Mouse (Mus musculus) left cerebral cortex, postnatal 10 days (tissue): Measurements from ENCODE around the gene Pam16. TPM values are rescaled to one million over a fixed set of nuclear protein-coding genes. Genes with fewer than 3 reads are reported as not detected.

ENCODE experiments used
- DNase-seq, 2 experiments: peaks; one replicate each; pipeline ENCODE4 v3.0.0; 2021 to 2022; ENCODE audit warnings: low spot score in 2 of 2, mixed read lengths in 1 of 2; ENCODE audit errors: extremely low spot score in 1 of 2
- intact Hi-C: fragments of 180-260 bp; cut with DNase I; formaldehyde crosslinking; loops from one replicate; pipeline ENCODE4 v1.15.1; 2025
- total RNA-seq, 2 experiments: library from RNA; stranded (reverse); gene quantifications; 2 replicates each; pipeline ENCODE4 v1.2.3; 2021

Pam16 gene
- total RNA-seq, 2 experiments from 2014 or later = 78.2 to 86.0 TPM

GRCm38 (mm10) chr16:4648416-4649023, 23.7 kb upstream of the Pam16 start:
- no peak for DNase-seq
- intact Hi-C loops = no loop called here

GRCm38 (mm10) chr16:4647651-4648141, 22.9 kb upstream of the Pam16 start:
- intact Hi-C loops = no loop called here
- peak in 1 of 2 experiments; percentile 70 for DNase-seq

- intact Hi-C loops = no loop called here
- no peak for DNase-seq
Measured at GRCm38 (mm10) chr16:4646831-4647230, 22.0 kb upstream of the Pam16 start.

- intact Hi-C loops = no loop called here
- DNase-seq = peak in 1 of 2 experiments; percentile 8
Measured at GRCm38 (mm10) chr16:4645867-4646266, 21.1 kb upstream of the Pam16 start.

GRCm38 (mm10) chr16:4643670-4644419, 19.1 kb upstream of the Pam16 start:
- intact Hi-C loops = no loop called here
- DNase-seq = peak; percentile 76 to 84

- intact Hi-C loops = no loop called here
- DNase-seq = peak in 1 of 2 experiments; percentile 34
Measured at GRCm38 (mm10) chr16:4642937-4643336, 18.1 kb upstream of the Pam16 start.

- intact Hi-C loops = no loop called here
- peak; percentile 33 to 82 for DNase-seq
Measured at GRCm38 (mm10) chr16:4642190-4642589, 17.4 kb upstream of the Pam16 start.

- peak in 1 of 2 experiments; percentile 70 for DNase-seq
- intact Hi-C loops = no loop called here
Measured at GRCm38 (mm10) chr16:4641119-4641838, 16.5 kb upstream of the Pam16 start.

GRCm38 (mm10) chr16:4640267-4641005, 15.6 kb upstream of the Pam16 start:
- peak in 1 of 2 experiments; percentile 32 for DNase-seq
- intact Hi-C loops = no loop called here

- DNase-seq = peak; percentile 68 to 92
- intact Hi-C loops = no loop called here
Measured at GRCm38 (mm10) chr16:4639831-4640237, 15.0 kb upstream of the Pam16 start, which contains the start of the genes Vasn and Dnaja3. Vasn (plus strand) TSS chr16:4639941. Dnaja3 (plus strand) TSS chr16:4639989.

- no peak for DNase-seq
- intact Hi-C loops = no loop called here
Measured at GRCm38 (mm10) chr16:4638891-4639390, 14.2 kb upstream of the Pam16 start.

- intact Hi-C loops = no loop called here
- peak in 1 of 2 experiments; percentile 26 for DNase-seq
Measured at GRCm38 (mm10) chr16:4635760-4636159, 11.0 kb upstream of the Pam16 start.

- DNase-seq = peak in 1 of 2 experiments; percentile 17
- intact Hi-C loops = no loop called here
Measured at GRCm38 (mm10) chr16:4634681-4635080, 9.9 kb upstream of the Pam16 start.

GRCm38 (mm10) chr16:4633661-4634060, 8.9 kb upstream of the Pam16 start:
- intact Hi-C loops = no loop called here
- DNase-seq = peak in 1 of 2 experiments; percentile 21

- peak in 1 of 2 experiments; percentile 39 for DNase-seq
- intact Hi-C loops = no loop called here
Measured at GRCm38 (mm10) chr16:4632050-4632449, 7.3 kb upstream of the Pam16 start.

- intact Hi-C loops = loop anchor here (2.0 kb wide), 1 partner anchor 37 kb away; no protein-coding TSS in a partner anchor
- peak in 1 of 2 experiments; percentile 81 for DNase-seq
Measured at GRCm38 (mm10) chr16:4629950-4630349, 5.2 kb upstream of the Pam16 start.

GRCm38 (mm10) chr16:4628898-4629419, 4.2 kb upstream of the Pam16 start:
- intact Hi-C loops = no loop called here

GRCm38 (mm10) chr16:4627105-4627504, 2.3 kb upstream of the Pam16 start:
- DNase-seq = no peak
- intact Hi-C loops = no loop called here

More at GRCm38 (mm10) chr16:4628898-4629419, 4.2 kb upstream of the Pam16 start:
- DNase-seq = peak in 1 of 2 experiments; percentile 18
